Mouse (Mus musculus): ENCODE measurements around the gene Akap13. TPM values are rescaled to one million over a fixed set of nuclear protein-coding genes. Genes with fewer than 3 reads are reported as not detected.

Gene Akap13
- polyA plus RNA-seq, 1 experiment, result 5.4 TPM

DNA sequence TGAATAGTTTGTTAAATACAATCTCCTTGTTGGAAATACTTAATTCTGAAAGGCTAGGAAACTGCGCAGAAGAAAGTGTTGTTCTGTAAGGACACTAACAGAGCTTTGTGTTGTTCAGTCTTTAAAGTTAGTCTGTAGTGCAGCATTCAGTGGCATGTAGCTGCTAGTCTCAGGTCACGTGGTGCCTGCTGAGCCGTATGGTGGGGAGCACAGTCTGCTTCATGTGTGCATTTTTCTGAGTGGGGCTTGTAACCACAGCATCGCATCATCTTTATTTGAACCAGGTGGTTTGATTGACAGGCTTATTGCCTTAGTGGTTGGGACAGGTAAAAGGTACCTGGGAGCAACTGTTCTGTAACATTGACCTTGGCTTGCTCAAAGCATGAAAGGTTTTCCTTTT lies 123.3 kb downstream of the Akap13 start:
- H3K4me1 ChIP-seq (ENCODE audit: control insufficient read depth, insufficient read depth, low read length), result no peaks in the 10 kb centered on the region
- DNase-seq, result no peak
- H3K27me3 ChIP-seq (ENCODE audit: control insufficient read depth, insufficient read depth, low read length), result no peaks in the 10 kb centered on the region
- TF ChIP-seq CTCF (IDR thresholded peaks at IDR 0.05; ENCODE audit: borderline replicate concordance, insufficient read depth, low read depth, low read length), result no peak
- no peak for TF ChIP-seq POLR2A (IDR thresholded peaks at IDR 0.05; ENCODE audit: borderline replicate concordance, insufficient read depth, low read length)
- H3K27ac ChIP-seq (ENCODE audit: insufficient read depth, low read length), result no peak overlapping the region
- WGBS, result 90% methylated on average over 4 of the region's 4 CpGs
- H3K4me3 ChIP-seq (replicated peaks; ENCODE audit: insufficient read depth, low read depth, low read length), result no peak overlapping the region

DNA sequence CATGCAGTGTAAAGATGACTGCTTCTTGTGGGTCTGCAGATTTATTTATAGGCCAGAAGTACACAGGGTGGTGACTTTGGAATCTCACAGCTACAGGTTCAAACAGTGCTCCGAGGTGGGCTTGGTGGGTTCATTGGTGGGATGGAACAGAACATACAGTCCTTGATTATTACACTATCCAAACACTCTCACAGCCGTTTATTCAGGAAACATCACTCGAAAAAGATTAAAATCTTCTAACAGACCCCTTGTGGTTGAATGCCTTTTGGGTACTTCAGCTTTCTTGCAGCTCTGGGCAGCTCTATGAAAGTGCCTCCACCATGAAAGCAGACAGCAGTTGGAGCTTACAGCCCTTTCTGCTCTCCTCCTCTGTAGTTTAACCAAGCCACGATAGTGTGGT lies 126.8 kb downstream of the Akap13 start:
- DNase-seq, result no peak
- WGBS, result 96% methylated on average over 4 of the region's 4 CpGs
- TF ChIP-seq CTCF (IDR thresholded peaks at IDR 0.05; ENCODE audit: borderline replicate concordance, insufficient read depth, low read depth, low read length), result no peak
- no peak for TF ChIP-seq POLR2A (IDR thresholded peaks at IDR 0.05; ENCODE audit: borderline replicate concordance, insufficient read depth, low read length)
- Histone ChIP-seq H3K4me1 (ENCODE audit: control insufficient read depth, insufficient read depth, low read length) (no peaks in the 10 kb centered on the region), H3K27me3 (ENCODE audit: control insufficient read depth, insufficient read depth, low read length) (no peaks in the 10 kb centered on the region), H3K27ac (ENCODE audit: insufficient read depth, low read length) (no peak overlapping the region), H3K4me3 (replicated peaks; ENCODE audit: insufficient read depth, low read depth, low read length) (no peak overlapping the region)

DNA sequence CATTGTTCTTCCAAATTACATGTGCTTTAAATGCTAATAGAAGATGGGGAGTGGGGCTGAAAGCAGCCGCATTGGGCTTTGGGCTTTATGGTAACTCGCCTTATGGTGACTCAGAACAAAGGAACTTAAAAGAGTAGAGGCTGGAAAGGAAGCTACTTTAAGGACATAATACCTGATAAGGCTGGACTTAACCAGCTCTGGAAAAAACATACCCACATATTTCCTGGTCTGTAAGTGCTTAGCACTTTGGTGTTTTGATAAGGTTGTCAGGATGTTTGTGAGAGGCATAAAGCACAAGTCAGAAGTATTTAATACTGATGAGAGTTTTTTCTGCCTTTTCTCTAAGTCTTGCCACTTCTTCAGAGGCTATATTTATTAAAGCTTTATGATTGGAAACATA lies 128.8 kb downstream of the Akap13 start:
- H3K27me3 ChIP-seq (ENCODE audit: control insufficient read depth, insufficient read depth, low read length), result no peaks in the 10 kb centered on the region
- 90% methylated on average over 2 of the region's 2 CpGs for WGBS
- H3K27ac ChIP-seq (ENCODE audit: insufficient read depth, low read length), result no peak overlapping the region
- H3K4me3 ChIP-seq (replicated peaks; ENCODE audit: insufficient read depth, low read depth, low read length), result no peak overlapping the region
- DNase-seq, result no peak
- no peaks in the 10 kb centered on the region for H3K4me1 ChIP-seq (ENCODE audit: control insufficient read depth, insufficient read depth, low read length)
- no peak for TF ChIP-seq POLR2A (IDR thresholded peaks at IDR 0.05; ENCODE audit: borderline replicate concordance, insufficient read depth, low read length)
- TF ChIP-seq CTCF (IDR thresholded peaks at IDR 0.05; ENCODE audit: borderline replicate concordance, insufficient read depth, low read depth, low read length), result no peak

DNA sequence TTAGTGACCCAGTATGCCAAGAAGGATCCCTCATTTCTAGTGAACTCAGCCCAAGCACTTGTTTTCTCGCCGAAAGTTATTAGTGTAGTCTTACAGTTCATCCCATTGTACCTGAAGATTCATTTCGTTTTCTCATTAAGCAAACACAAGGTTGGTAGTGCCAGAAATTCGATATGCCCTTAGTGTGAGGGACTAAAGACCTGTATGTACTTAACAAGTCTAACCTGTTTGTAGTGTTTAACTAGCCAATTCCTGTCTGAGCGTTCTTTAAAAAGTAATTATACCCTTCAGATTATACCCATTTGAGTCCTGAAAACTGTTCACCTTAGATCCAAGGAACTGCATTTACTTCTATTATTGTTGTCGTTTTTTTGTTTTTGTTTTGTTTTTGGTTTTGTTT lies 130.1 kb downstream of the Akap13 start:
- no peak for DNase-seq
- Histone ChIP-seq H3K27me3 (ENCODE audit: control insufficient read depth, insufficient read depth, low read length) (no peaks in the 10 kb centered on the region), H3K27ac (ENCODE audit: insufficient read depth, low read length) (no peak overlapping the region), H3K4me1 (ENCODE audit: control insufficient read depth, insufficient read depth, low read length) (no peaks in the 10 kb centered on the region), H3K4me3 (replicated peaks; ENCODE audit: insufficient read depth, low read depth, low read length) (no peak overlapping the region)
- 92% methylated on average over 6 of the region's 6 CpGs for WGBS
- no peak for TF ChIP-seq CTCF (IDR thresholded peaks at IDR 0.05; ENCODE audit: borderline replicate concordance, insufficient read depth, low read depth, low read length)
- TF ChIP-seq POLR2A (IDR thresholded peaks at IDR 0.05; ENCODE audit: borderline replicate concordance, insufficient read depth, low read length), result no peak

DNA sequence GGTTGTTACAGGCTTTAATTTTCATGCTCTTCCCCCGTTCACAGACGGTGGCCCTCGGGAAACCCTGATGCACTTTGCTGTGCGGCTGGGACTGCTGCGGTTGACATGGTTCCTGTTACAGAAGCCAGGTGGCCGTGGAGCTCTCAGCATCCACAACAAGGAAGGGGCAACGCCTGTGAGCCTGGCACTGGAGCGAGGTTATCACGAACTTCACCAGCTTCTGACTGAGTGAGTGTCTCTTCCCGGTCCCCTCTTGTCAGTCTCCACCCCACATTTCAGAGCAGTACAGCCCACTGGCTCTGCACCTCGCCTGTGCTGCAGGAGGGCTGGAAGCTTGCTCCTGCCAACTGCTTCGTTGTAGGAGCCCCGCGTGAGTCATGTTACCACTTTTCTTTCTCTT lies 130.8 kb downstream of the Akap13 start:
- Histone ChIP-seq H3K4me1 (ENCODE audit: control insufficient read depth, insufficient read depth, low read length) (no peaks in the 10 kb centered on the region), H3K27me3 (ENCODE audit: control insufficient read depth, insufficient read depth, low read length) (no peaks in the 10 kb centered on the region), H3K4me3 (replicated peaks; ENCODE audit: insufficient read depth, low read depth, low read length) (no peak overlapping the region), H3K27ac (ENCODE audit: insufficient read depth, low read length) (no peak overlapping the region)
- DNase-seq, result no peak
- WGBS, result 46% methylated on average over 14 of the region's 14 CpGs
- no peak for TF ChIP-seq CTCF (IDR thresholded peaks at IDR 0.05; ENCODE audit: borderline replicate concordance, insufficient read depth, low read depth, low read length)
- TF ChIP-seq POLR2A (IDR thresholded peaks at IDR 0.05; ENCODE audit: borderline replicate concordance, insufficient read depth, low read length), result no peak

DNA sequence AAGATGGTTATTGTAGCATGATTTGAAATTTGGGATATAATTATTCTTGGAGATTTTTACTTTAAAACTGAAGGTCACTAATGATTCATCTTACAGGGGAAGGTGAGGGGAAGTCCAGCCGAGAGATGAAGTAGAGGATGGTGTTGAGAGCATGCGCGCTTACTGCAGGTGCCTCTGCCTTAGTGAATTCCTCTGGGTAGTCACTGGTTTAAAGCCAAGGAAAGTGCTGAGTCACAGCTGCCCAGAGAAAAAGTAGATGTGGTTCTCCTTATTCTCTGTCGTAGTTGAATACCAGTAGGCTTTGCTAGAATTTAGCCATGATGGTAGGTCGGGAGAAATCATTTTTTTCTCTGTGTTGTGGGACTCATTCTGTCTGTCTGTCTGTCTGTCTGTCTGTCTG lies 132.4 kb downstream of the Akap13 start:
- H3K27me3 ChIP-seq (ENCODE audit: control insufficient read depth, insufficient read depth, low read length), result no peaks in the 10 kb centered on the region
- no peaks in the 10 kb centered on the region for H3K4me1 ChIP-seq (ENCODE audit: control insufficient read depth, insufficient read depth, low read length)
- DNase-seq, result no peak
- WGBS, result 88% methylated on average over 5 of the region's 5 CpGs
- no peak overlapping the region for H3K4me3 ChIP-seq (replicated peaks; ENCODE audit: insufficient read depth, low read depth, low read length)
- no peak overlapping the region for H3K27ac ChIP-seq (ENCODE audit: insufficient read depth, low read length)
- no peak for TF ChIP-seq POLR2A (IDR thresholded peaks at IDR 0.05; ENCODE audit: borderline replicate concordance, insufficient read depth, low read length)
- TF ChIP-seq CTCF (IDR thresholded peaks at IDR 0.05; ENCODE audit: borderline replicate concordance, insufficient read depth, low read depth, low read length), result no peak

DNA sequence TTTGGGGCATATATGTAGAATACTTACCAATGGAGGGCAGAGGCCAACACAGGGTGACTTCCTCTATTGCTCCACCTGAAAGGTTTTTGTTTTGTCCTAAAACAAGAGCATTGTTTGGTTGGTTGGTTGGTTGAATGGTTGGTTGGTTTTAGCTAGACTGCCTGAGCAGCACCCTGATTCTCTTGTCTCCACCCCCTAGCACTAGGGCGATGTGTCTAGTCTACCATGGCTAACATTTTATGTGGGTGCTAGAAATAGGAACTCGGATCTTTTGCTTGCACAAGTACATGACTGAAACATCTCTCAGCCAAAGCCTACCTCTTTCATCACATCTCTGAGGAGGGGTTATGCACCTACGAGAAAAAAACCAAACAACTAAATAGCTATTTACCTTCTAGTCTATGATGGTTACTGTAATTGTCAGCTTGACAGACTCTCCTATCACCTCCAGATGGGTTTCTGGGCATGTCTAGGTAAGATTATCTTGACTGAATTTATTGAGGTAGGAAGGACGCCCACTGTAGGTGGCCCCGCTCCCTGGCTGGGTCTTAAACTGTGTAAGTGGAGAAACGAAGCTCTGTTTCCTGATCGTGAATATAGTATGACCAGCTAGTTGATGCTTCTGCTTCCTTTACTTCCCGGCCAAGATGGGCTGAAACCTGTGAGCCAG lies 134.1 kb downstream of the Akap13 start:
- Histone ChIP-seq H3K4me3 (replicated peaks; ENCODE audit: insufficient read depth, low read depth, low read length) (no peak overlapping the region), H3K4me1 (ENCODE audit: control insufficient read depth, insufficient read depth, low read length) (no peaks in the 10 kb centered on the region), H3K27me3 (ENCODE audit: control insufficient read depth, insufficient read depth, low read length) (no peaks in the 10 kb centered on the region), H3K27ac (ENCODE audit: insufficient read depth, low read length) (no peak overlapping the region)
- 93% methylated on average over 8 of the region's 8 CpGs for WGBS
- no peak for DNase-seq
- TF ChIP-seq CTCF (IDR thresholded peaks at IDR 0.05; ENCODE audit: borderline replicate concordance, insufficient read depth, low read depth, low read length), result no peak
- no peak for TF ChIP-seq POLR2A (IDR thresholded peaks at IDR 0.05; ENCODE audit: borderline replicate concordance, insufficient read depth, low read length)

DNA sequence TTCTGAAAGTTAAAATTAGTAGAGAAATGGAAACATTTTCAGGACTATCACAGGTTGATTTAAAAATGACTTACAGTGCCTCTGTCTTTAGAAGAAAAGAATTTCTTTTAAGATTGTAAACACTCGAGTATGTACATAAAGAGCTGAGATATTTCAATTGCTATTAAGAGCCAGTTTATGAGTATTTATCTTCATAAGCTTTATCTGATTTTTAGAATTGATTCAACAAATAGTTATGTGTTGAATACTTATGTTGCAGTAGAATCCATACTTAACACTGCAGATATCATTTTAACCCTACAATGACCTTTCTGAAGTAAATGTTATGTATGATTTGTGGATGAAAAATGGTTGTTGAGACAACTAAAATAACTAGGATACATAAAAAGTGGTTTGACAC lies 136.6 kb downstream of the Akap13 start:
- H3K27me3 ChIP-seq (ENCODE audit: control insufficient read depth, insufficient read depth, low read length), result no peaks in the 10 kb centered on the region
- no peak for DNase-seq
- H3K4me1 ChIP-seq (ENCODE audit: control insufficient read depth, insufficient read depth, low read length), result no peaks in the 10 kb centered on the region
- H3K27ac ChIP-seq (ENCODE audit: insufficient read depth, low read length), result no peak overlapping the region
- TF ChIP-seq POLR2A (IDR thresholded peaks at IDR 0.05; ENCODE audit: borderline replicate concordance, insufficient read depth, low read length) (no peak), CTCF (IDR thresholded peaks at IDR 0.05; ENCODE audit: borderline replicate concordance, insufficient read depth, low read depth, low read length) (no peak)
- no peak overlapping the region for H3K4me3 ChIP-seq (replicated peaks; ENCODE audit: insufficient read depth, low read depth, low read length)
- WGBS, result 95% methylated on average over 1 of the region's 1 CpGs

All from cerebellum, adult 2 months (tissue).